Comparison of ENCODE assay signal across 8 mouse cellular contexts in genomic region chr5:123661602-123662001, GRCm38 (mm10). TPM values are rescaled to one million over a fixed set of nuclear protein-coding genes. Genes with fewer than 3 reads are reported as not detected.
DNase-seq lines count a peak whose midpoint lies in the region; ATAC-seq and TF ChIP-seq lines count a peak whose summit lies in the region.

No protein-coding gene starts in this region.

- TF ChIP-seq POLR2A in lung, adult 2 months (IDR thresholded peaks at IDR 0.05; ENCODE audit: borderline replicate concordance, extremely low read depth, low read depth, low read length): no peak
- TF ChIP-seq POLR2A in small intestine, adult 2 months (IDR thresholded peaks at IDR 0.05; ENCODE audit: low read depth, low read length): no peak

- H3K9ac ChIP-seq in lung, embryonic 16.5 days (ENCODE audit: low read length): peak overlapping the region; percentile 41
- no peak overlapping the region for H3K9ac ChIP-seq in intestine, embryonic 14.5 days (ENCODE audit: low read length)

- no peak overlapping the region for H3K4me3 ChIP-seq in lung, embryonic 16.5 days (ENCODE audit: low read length)
- H3K4me3 ChIP-seq in lung, adult 2 months (replicated peaks; ENCODE audit: extremely low read depth, low read depth, low read length): no peak overlapping the region
- H3K4me3 ChIP-seq in intestine, embryonic 14.5 days (ENCODE audit: low read depth, low read length): no peak overlapping the region
- H3K4me3 ChIP-seq in small intestine, adult 2 months (ENCODE audit: low read depth, low read length): no peak overlapping the region

- no peaks in the 10 kb centered on the region for H3K9me3 ChIP-seq in lung, embryonic 16.5 days (ENCODE audit: control insufficient read depth, low read length)
- no peaks in the 10 kb centered on the region for H3K9me3 ChIP-seq in intestine, embryonic 14.5 days (ENCODE audit: control insufficient read depth, low read length)

- H3K27ac ChIP-seq in lung, embryonic 16.5 days (ENCODE audit: low read length): peak overlapping the region; percentile 89
- H3K27ac ChIP-seq in intestine, embryonic 14.5 days (ENCODE audit: low read depth): peak overlapping the region; percentile 39
- H3K27ac ChIP-seq in small intestine, adult 2 months (ENCODE audit: insufficient read depth, low read depth, low read length): peak overlapping the region; percentile 76

- H3K27me3 ChIP-seq in lung, embryonic 16.5 days (ENCODE audit: control insufficient read depth, insufficient read depth, low read depth, low read length): no peaks in the 10 kb centered on the region
- H3K27me3 ChIP-seq in intestine, embryonic 14.5 days (replicated peaks; ENCODE audit: control insufficient read depth, insufficient read depth, low read length): no peaks in the 10 kb centered on the region
- no peaks in the 10 kb centered on the region for H3K27me3 ChIP-seq in small intestine, adult 2 months (ENCODE audit: control insufficient read depth, insufficient read depth, low read length)

- WGBS in lung, embryonic 16.5 days: 58% methylated on average over 3 of the region's 3 CpGs
- WGBS in lung, adult 2 months: 23% methylated on average over 3 of the region's 3 CpGs
- WGBS in intestine, embryonic 14.5 days: 42% methylated on average over 3 of the region's 3 CpGs
- WGBS in small intestine, adult 2 months: 67% methylated on average over 3 of the region's 3 CpGs

- peaks cover 29% of the 10 kb centered on the region for H3K4me1 ChIP-seq in lung, embryonic 16.5 days (replicated peaks; ENCODE audit: control insufficient read depth, insufficient read depth, low read length)
- peaks cover 25% of the 10 kb centered on the region for H3K4me1 ChIP-seq in lung, adult 2 months (ENCODE audit: control insufficient read depth, insufficient read depth, low read length)
- H3K4me1 ChIP-seq in intestine, embryonic 14.5 days (replicated peaks; ENCODE audit: control insufficient read depth, insufficient read depth, low read length): peaks cover 11% of the 10 kb centered on the region; the same call in 1 of the 2 replicates
- no peaks in the 10 kb centered on the region for H3K4me1 ChIP-seq in small intestine, adult 2 months (ENCODE audit: control insufficient read depth, insufficient read depth, insufficient read length, low read length)

- no peak overlapping the region for H3K4me2 ChIP-seq in lung, embryonic 16.5 days (ENCODE audit: low read depth, low read length)
- H3K4me2 ChIP-seq in intestine, embryonic 14.5 days (ENCODE audit: low read length): no peak overlapping the region

- no peak for DNase-seq in frontal cortex, postnatal 25 days (ENCODE audit: low spot score in 2 of 2)
- DNase-seq in lung, adult 2 months: no peak
- no peak for DNase-seq in intestine, embryonic 14.5 days (ENCODE audit: low spot score)
- DNase-seq in layer of hippocampus, postnatal 10 days (ENCODE audit: low spot score in 2 of 2): no peak
- DNase-seq in Muller cell, postnatal 12 days (ENCODE audit: inconsistent ontology term): no peak

- ATAC-seq in frontal cortex, adult (ENCODE audit: low TSS enrichment): peak; percentile 28; the same call in 1 of the 2 replicates
- ATAC-seq in lung, embryonic 16.5 days (ENCODE audit: low read depth): peak; percentile 55
- ATAC-seq in intestine, embryonic 14.5 days (replicated peaks; ENCODE audit: low FRiP score, low TSS enrichment, low read depth): no peak

- no peaks in the 10 kb centered on the region for H3K36me3 ChIP-seq in lung, embryonic 16.5 days (ENCODE audit: control insufficient read depth, insufficient read depth, low read length)
- H3K36me3 ChIP-seq in intestine, embryonic 14.5 days (ENCODE audit: control insufficient read depth, insufficient read depth, low read length): no peaks in the 10 kb centered on the region
- no peaks in the 10 kb centered on the region for H3K36me3 ChIP-seq in small intestine, adult 2 months (ENCODE audit: control insufficient read depth, insufficient read depth, low read length)

- TF ChIP-seq CTCF in lung, adult 2 months (IDR thresholded peaks at IDR 0.05; ENCODE audit: insufficient read depth, low read length): no peak
- TF ChIP-seq CTCF in small intestine, adult 2 months (IDR thresholded peaks at IDR 0.05; ENCODE audit: extremely low read depth, insufficient read length, insufficient replicate concordance, low read depth, low read length): no peak

RNA-seq across cellular contexts. Expression of gene Clip1, which starts 22.8 kb away (rescaled TPM):
- polyA plus RNA-seq in lung, embryonic 16.5 days (2015; fragmentation: Nextera tagmentation; extraction: Ambion mirVana): 35.7 and 37.9 TPM in 2 replicates
- polyA plus RNA-seq in lung, adult 2 months (2012; rRNA removed): 30.3 and 49.8 TPM in 2 replicates
- 30.1 and 32.6 TPM in 2 replicates for polyA plus RNA-seq in intestine, embryonic 14.5 days (2014; fragmentation: Nextera tagmentation; extraction: Ambion mirVana)
- 4.4 and 4.5 TPM in 2 replicates for polyA plus RNA-seq in small intestine, adult 2 months (2012; rRNA removed)
- 100 to 1,000 TPM; 119 to 121 TPM for total RNA-seq in layer of hippocampus, postnatal 10 days (2021)

RNA-seq across cellular contexts. Expression of gene Zcchc8, which starts 59.3 kb away (rescaled TPM):
- polyA plus RNA-seq in lung, embryonic 16.5 days (2015; fragmentation: Nextera tagmentation; extraction: Ambion mirVana): 75.9 and 76.4 TPM in 2 replicates
- 26.8 and 29.5 TPM in 2 replicates for polyA plus RNA-seq in lung, adult 2 months (2012; rRNA removed)
- polyA plus RNA-seq in intestine, embryonic 14.5 days (2014; fragmentation: Nextera tagmentation; extraction: Ambion mirVana): 74.3 and 83.2 TPM in 2 replicates
- polyA plus RNA-seq in small intestine, adult 2 months (2012; rRNA removed): 10.2 and 19.2 TPM in 2 replicates
- 10 to 100 TPM; 50.5 to 50.7 TPM for total RNA-seq in layer of hippocampus, postnatal 10 days (2021)

Comparison
In these comparisons a context has a peak if more than half of its experiments do, and no peak if none do; other contexts are left out.
1. H3K27ac ChIP-seq: peak in every context shown above with its lines; median percentile 89 in lung, embryonic 16.5 days; 76 in small intestine, adult 2 months; 39 in intestine, embryonic 14.5 days.